Mouse (Mus musculus): ENCODE measurements around the gene Neurod2. TPM values are rescaled to one million over a fixed set of nuclear protein-coding genes. Genes with fewer than 3 reads are reported as not detected.

The Neurod2 gene
- polyA plus RNA-seq, 1 experiment: not detected

GRCm38 (mm10) chr11:98330745-98331204 is 1.3 kb upstream of the Neurod2 start:
- Histone ChIP-seq H3K4me3 (ENCODE audit: control insufficient read depth, low read depth, low read length) (no peak overlapping the region), H3K36me3 (ENCODE audit: control insufficient read depth, insufficient read depth, low read length) (no peaks in the 10 kb centered on the region), H3K27me3 (ENCODE audit: control insufficient read depth, insufficient read depth, low read length) (peaks cover 3% of the 10 kb centered on the region; the same call in 1 of the 2 replicates), H3K27ac (ENCODE audit: control insufficient read depth, insufficient read depth, low read depth, low read length) (no peak overlapping the region), H3K4me1 (ENCODE audit: control insufficient read depth, insufficient read depth, low read length) (peaks cover 24% of the 10 kb centered on the region)
- TF ChIP-seq POLR2A (IDR thresholded peaks at IDR 0.05; ENCODE audit: control insufficient read depth, low read depth, low read length): no peak
- TF ChIP-seq CTCF (IDR thresholded peaks at IDR 0.05; ENCODE audit: control insufficient read depth, insufficient read depth, insufficient replicate concordance, low read depth, low read length): no peak

- no peak overlapping the region for H3K27ac ChIP-seq (ENCODE audit: control insufficient read depth, insufficient read depth, low read depth, low read length)
Observed at GRCm38 (mm10) chr11:98329960-98330744, 704 bp upstream of the Neurod2 start.

GRCm38 (mm10) chr11:98328371-98329069 is 928 bp downstream of the Neurod2 start:
- H3K36me3 ChIP-seq (ENCODE audit: control insufficient read depth, insufficient read depth, low read length): no peaks in the 10 kb centered on the region
- H3K27me3 ChIP-seq (ENCODE audit: control insufficient read depth, insufficient read depth, low read length): peaks cover 3% of the 10 kb centered on the region; the same call in 1 of the 2 replicates
- H3K4me1 ChIP-seq (ENCODE audit: control insufficient read depth, insufficient read depth, low read length): peaks cover 11% of the 10 kb centered on the region
- H3K27ac ChIP-seq (ENCODE audit: control insufficient read depth, insufficient read depth, low read depth, low read length): no peak overlapping the region
- TF ChIP-seq POLR2A (IDR thresholded peaks at IDR 0.05; ENCODE audit: control insufficient read depth, low read depth, low read length) (no peak), CTCF (IDR thresholded peaks at IDR 0.05; ENCODE audit: control insufficient read depth, insufficient read depth, insufficient replicate concordance, low read depth, low read length) (no peak)
- no peak overlapping the region; the same call in 1 of the 2 replicates for H3K4me3 ChIP-seq (ENCODE audit: control insufficient read depth, low read depth, low read length)

More at GRCm38 (mm10) chr11:98329960-98330744, 704 bp upstream of the Neurod2 start:
- TF ChIP-seq POLR2A (IDR thresholded peaks at IDR 0.05; ENCODE audit: control insufficient read depth, low read depth, low read length) (no peak), CTCF (IDR thresholded peaks at IDR 0.05; ENCODE audit: control insufficient read depth, insufficient read depth, insufficient replicate concordance, low read depth, low read length) (no peak)
- peaks cover 3% of the 10 kb centered on the region; the same call in 1 of the 2 replicates for H3K27me3 ChIP-seq (ENCODE audit: control insufficient read depth, insufficient read depth, low read length)
- no peaks in the 10 kb centered on the region for H3K36me3 ChIP-seq (ENCODE audit: control insufficient read depth, insufficient read depth, low read length)
- H3K4me1 ChIP-seq (ENCODE audit: control insufficient read depth, insufficient read depth, low read length): peaks cover 25% of the 10 kb centered on the region
- H3K4me3 ChIP-seq (ENCODE audit: control insufficient read depth, low read depth, low read length): no peak overlapping the region

- no peak for TF ChIP-seq POLR2A (IDR thresholded peaks at IDR 0.05; ENCODE audit: control insufficient read depth, low read depth, low read length)
- no peak for TF ChIP-seq CTCF (IDR thresholded peaks at IDR 0.05; ENCODE audit: control insufficient read depth, insufficient read depth, insufficient replicate concordance, low read depth, low read length)
- peaks cover 7% of the 10 kb centered on the region; the same call in 1 of the 2 replicates for H3K4me1 ChIP-seq (ENCODE audit: control insufficient read depth, insufficient read depth, low read length)
- peaks cover 3% of the 10 kb centered on the region; the same call in 1 of the 2 replicates for H3K27me3 ChIP-seq (ENCODE audit: control insufficient read depth, insufficient read depth, low read length)
- peak overlapping the region; percentile 17 for H3K4me3 ChIP-seq (ENCODE audit: control insufficient read depth, low read depth, low read length)
- no peak overlapping the region for H3K27ac ChIP-seq (ENCODE audit: control insufficient read depth, insufficient read depth, low read depth, low read length)
- H3K36me3 ChIP-seq (ENCODE audit: control insufficient read depth, insufficient read depth, low read length): no peaks in the 10 kb centered on the region
Observed at GRCm38 (mm10) chr11:98328031-98328370, 1.4 kb downstream of the Neurod2 start.

GRCm38 (mm10) chr11:98327136-98328030 is 2.1 kb downstream of the Neurod2 start:
- Histone ChIP-seq H3K36me3 (ENCODE audit: control insufficient read depth, insufficient read depth, low read length) (no peaks in the 10 kb centered on the region), H3K27ac (ENCODE audit: control insufficient read depth, insufficient read depth, low read depth, low read length) (no peak overlapping the region), H3K27me3 (ENCODE audit: control insufficient read depth, insufficient read depth, low read length) (peaks cover 3% of the 10 kb centered on the region; the same call in 1 of the 2 replicates), H3K4me1 (ENCODE audit: control insufficient read depth, insufficient read depth, low read length) (peaks cover 7% of the 10 kb centered on the region; the same call in 1 of the 2 replicates), H3K4me3 (ENCODE audit: control insufficient read depth, low read depth, low read length) (peak overlapping the region; percentile 17)
- TF ChIP-seq POLR2A (IDR thresholded peaks at IDR 0.05; ENCODE audit: control insufficient read depth, low read depth, low read length) (no peak), CTCF (IDR thresholded peaks at IDR 0.05; ENCODE audit: control insufficient read depth, insufficient read depth, insufficient replicate concordance, low read depth, low read length) (no peak)

- Histone ChIP-seq H3K27me3 (ENCODE audit: control insufficient read depth, insufficient read depth, low read length) (peaks cover 3% of the 10 kb centered on the region; the same call in 1 of the 2 replicates), H3K27ac (ENCODE audit: control insufficient read depth, insufficient read depth, low read depth, low read length) (no peak overlapping the region), H3K4me3 (ENCODE audit: control insufficient read depth, low read depth, low read length) (no peak overlapping the region), H3K4me1 (ENCODE audit: control insufficient read depth, insufficient read depth, low read length) (peaks cover 7% of the 10 kb centered on the region; the same call in 1 of the 2 replicates), H3K36me3 (ENCODE audit: control insufficient read depth, insufficient read depth, low read length) (no peaks in the 10 kb centered on the region)
- TF ChIP-seq CTCF (IDR thresholded peaks at IDR 0.05; ENCODE audit: control insufficient read depth, insufficient read depth, insufficient replicate concordance, low read depth, low read length) (no peak), POLR2A (IDR thresholded peaks at IDR 0.05; ENCODE audit: control insufficient read depth, low read depth, low read length) (no peak)
Observed at GRCm38 (mm10) chr11:98326741-98327135, 2.7 kb downstream of the Neurod2 start.
